Mouse (Mus musculus) CH12.LX (cell line): ENCODE data around the gene Pip5k1b. TPM values are rescaled to one million over a fixed set of nuclear protein-coding genes. Genes with fewer than 3 reads are reported as not detected.
A peak's percentile ranks its signal among the peaks of the same experiment; 100 is the strongest.

Source experiments
- DNase-seq: peaks from one replicate; pipeline ENCODE4 v3.0.0-alpha.2; 2013; ENCODE audit errors: extremely low read depth
- H3K27ac ChIP-seq: 2 replicates; pipeline ENCODE4 v1.5.1; 2012; ENCODE audit warnings: low read depth, mild to moderate bottlenecking, control low read depth, moderate library complexity; ENCODE audit not compliant: insufficient read depth
- H3K27me3 ChIP-seq: replicated peaks from 2 replicates; pipeline ENCODE3; 2012; ENCODE audit warnings: inconsistent platforms
- H3K36me3 ChIP-seq, 2 experiments: replicated peaks in 1 of 2; 2 replicates each; pipeline versions ENCODE3 to v1.6.1; 2012; ENCODE audit warnings: inconsistent platforms in 1 of 2, low read length in 1 of 2, mild to moderate bottlenecking in 1 of 2, mixed read lengths in 1 of 2, moderate library complexity in 1 of 2; ENCODE audit not compliant: control insufficient read depth in 1 of 2, insufficient read depth in 1 of 2
- H3K4me1 ChIP-seq, 2 experiments: 2 replicates each; pipeline ENCODE4 v1.6.1; 2012; ENCODE audit warnings: inconsistent platforms in 1 of 2, moderate library complexity in 1 of 2; ENCODE audit not compliant: insufficient read depth in 2 of 2, control insufficient read depth in 1 of 2
- H3K4me2 ChIP-seq: 2 replicates; pipeline ENCODE4 v1.6.1; 2012; ENCODE audit warnings: low read depth, mild to moderate bottlenecking, control low read depth; ENCODE audit not compliant: poor library complexity, insufficient read depth, severe bottlenecking
- H3K4me3 ChIP-seq, 3 experiments: fragments of 150-350 bp in 1 of 3; sonication (generic) in 1 of 3; replicated peaks in 1 of 3; 2 replicates each; pipeline versions ENCODE3 to v1.5.1; 2011 to 2012; ENCODE audit warnings: low read depth in 2 of 3, low read length in 2 of 3, mild to moderate bottlenecking in 2 of 3, moderate library complexity in 2 of 3, control low read depth in 1 of 3, improper control_type of control experiment in 1 of 3, inconsistent platforms in 1 of 3, mixed read lengths in 1 of 3; ENCODE audit not compliant: poor library complexity in 1 of 3
- H3K79me2 ChIP-seq: replicated peaks from 2 replicates; pipeline ENCODE4 v1.6.1; 2012; ENCODE audit warnings: mild to moderate bottlenecking, moderate library complexity; ENCODE audit not compliant: control insufficient read depth, poor library complexity, insufficient read depth, severe bottlenecking; ENCODE audit errors: extremely low read depth
- H3K9ac ChIP-seq: 2 replicates; pipeline ENCODE4 v1.6.1; 2012; ENCODE audit warnings: low read depth, mild to moderate bottlenecking, control low read depth, moderate library complexity; ENCODE audit not compliant: insufficient read depth
- H3K9me3 ChIP-seq: replicated peaks from 2 replicates; pipeline ENCODE3; 2012; ENCODE audit warnings: low read length, inconsistent platforms, mixed read lengths
- CTCF ChIP-seq, 2 experiments: IDR thresholded peaks in 1 of 2; conservative IDR thresholded peaks in 1 of 2; 2 replicates each; pipeline ENCODE4 v1.5.1; 2011 to 2012; ENCODE audit warnings: low read depth in 2 of 2, low read length in 2 of 2, improper control_type of control experiment in 1 of 2, inconsistent platforms in 1 of 2, mild to moderate bottlenecking in 1 of 2, moderate library complexity in 1 of 2
- E2F4 ChIP-seq: IDR thresholded peaks from 2 replicates; pipeline ENCODE4 v1.6.1; 2011; ENCODE audit warnings: low read depth, low read length, improper control_type of control experiment; ENCODE audit not compliant: insufficient replicate concordance
- ELF1 ChIP-seq: IDR thresholded peaks from 2 replicates; pipeline ENCODE4 v1.6.1; 2014; ENCODE audit warnings: low read depth, mild to moderate bottlenecking, inconsistent platforms, low read length, improper control_type of control experiment
- EP300 ChIP-seq: IDR thresholded peaks from 2 replicates; pipeline ENCODE4 v1.6.1; 2011; ENCODE audit warnings: low read length, improper control_type of control experiment
- GABPA ChIP-seq: IDR thresholded peaks from 2 replicates; pipeline ENCODE4 v1.6.1; 2012; ENCODE audit warnings: low read depth, low read length, improper control_type of control experiment, inconsistent platforms; ENCODE audit not compliant: insufficient replicate concordance
- HCFC1 ChIP-seq: IDR thresholded peaks from 2 replicates; pipeline ENCODE4 v1.6.1; 2012; ENCODE audit warnings: low read depth, mild to moderate bottlenecking, inconsistent platforms, low read length, improper control_type of control experiment
- IRF4 ChIP-seq: IDR thresholded peaks from 2 replicates; pipeline ENCODE4 v1.6.1; 2014; ENCODE audit warnings: low read depth, mild to moderate bottlenecking, inconsistent platforms, low read length, improper control_type of control experiment
- KAT2A ChIP-seq: IDR thresholded peaks from 2 replicates; pipeline ENCODE4 v1.6.1; 2012; ENCODE audit warnings: low read length, improper control_type of control experiment, inconsistent platforms; ENCODE audit not compliant: insufficient replicate concordance
- MXI1 ChIP-seq: IDR thresholded peaks from 2 replicates; pipeline ENCODE4 v1.6.1; 2011; ENCODE audit warnings: mild to moderate bottlenecking, low read depth, low read length, improper control_type of control experiment
- MYC ChIP-seq: IDR thresholded peaks from 2 replicates; pipeline ENCODE4 v1.6.1; 2011; ENCODE audit warnings: low read depth, mild to moderate bottlenecking, improper control_type of control experiment, low read length
- NELFE ChIP-seq: IDR thresholded peaks from 2 replicates; pipeline ENCODE4 v1.6.1; 2011; ENCODE audit warnings: low read depth, low read length, improper control_type of control experiment
- NRF1 ChIP-seq: IDR thresholded peaks from 2 replicates; pipeline ENCODE4 v1.6.1; 2014; ENCODE audit warnings: low read depth, mild to moderate bottlenecking, inconsistent platforms, low read length, improper control_type of control experiment, moderate library complexity
- PAX5 ChIP-seq: IDR thresholded peaks from 2 replicates; pipeline ENCODE4 v1.6.1; 2012; ENCODE audit warnings: low read length, inconsistent platforms, mixed read lengths
- POLR2A ChIP-seq: IDR thresholded peaks from 2 replicates; pipeline ENCODE4 v1.6.1; 2011; ENCODE audit warnings: low read depth, mild to moderate bottlenecking, improper control_type of control experiment, low read length
- RAD21 ChIP-seq: IDR thresholded peaks from 2 replicates; pipeline ENCODE4 v1.6.1; 2011; ENCODE audit warnings: low read depth, mild to moderate bottlenecking, low read length, improper control_type of control experiment, moderate library complexity
- SIN3A ChIP-seq: IDR thresholded peaks from 2 replicates; pipeline ENCODE4 v1.6.1; 2012; ENCODE audit warnings: low read length, improper control_type of control experiment, inconsistent platforms
- TBP ChIP-seq: conservative IDR thresholded peaks from 2 replicates; pipeline ENCODE4 v1.6.1; 2011; ENCODE audit warnings: low read depth, low read length, improper control_type of control experiment
- USF2 ChIP-seq: conservative IDR thresholded peaks from 2 replicates; pipeline ENCODE4 v1.6.1; 2011; ENCODE audit warnings: low read depth, low read length, improper control_type of control experiment
- dilution Hi-C: fragments of 300-500 bp; cut with MboI; formaldehyde crosslinking; loops from 2 replicates; pipeline ENCODE4 v1.14.3; 2020; ENCODE audit warnings: low sequenced_read_pairs; ENCODE audit not compliant: extremely low pct_unique_long_range_greater_than_20kb, extremely low pct_ligation_motif_present
- in situ Hi-C: fragments of 300-500 bp; cut with MboI; formaldehyde crosslinking; loops from 3 replicates; pipeline ENCODE4 v1.14.3; 2019; ENCODE audit warnings: low sequenced_read_pairs, low pct_ligation_motif_present, low pct_unique_long_range_greater_than_20kb, mixed read lengths
- polyA plus RNA-seq: library from polyadenylated mRNA; unstranded; fragments of >175 nt; gene quantifications from 2 replicates; pipeline ENCODE4 v1.2.1, GENCODE M21; 2012; ENCODE audit warnings: low read depth; ENCODE audit not compliant: insufficient read length
- total RNA-seq, 2 experiments: library from RNA; depleted of rRNA; stranded (reverse); fragments of 300-350 nt in 1 of 2; fragments of >200 nt in 1 of 2; gene quantifications; 2 replicates each; pipeline ENCODE4 v1.2.3; 2012 to 2014

Pip5k1b gene
- total RNA-seq (2012; rRNA removed) (0.92 and 1.7 TPM in 2 replicates), total RNA-seq (2014; rRNA removed) (1.9 and 2.0 TPM in 2 replicates), polyA plus RNA-seq (2.9 and 3.7 TPM in 2 replicates)

- Histone ChIP-seq H3K27ac (no peak within 1 kb of the TSS), H3K4me1 (peaks cover 3 to 13% of the 10 kb centered on the region in 2 experiments; a peak in 2 of 4 replicates), H3K4me3 (peak within 1 kb of the TSS; percentile 38 to 90 (median 75)), H3K79me2 (no peaks in the 10 kb centered on the region), H3K9ac (peak within 1 kb of the TSS; percentile 27), H3K4me2 (peak within 1 kb of the TSS; percentile 95), H3K27me3 (peaks cover 39% of the 10 kb centered on the region), H3K9me3 (peaks cover under 1% of the 10 kb centered on the region), H3K36me3 (no peaks in the 10 kb centered on the region)
- dilution Hi-C loops (no loop called here), in situ Hi-C loops (no loop called here)
- TF ChIP-seq E2F4 (no peak), SIN3A (no peak), MYC (no peak), USF2 (no peak), GABPA (no peak), NRF1 (peak; percentile 39), HCFC1 (no peak), CTCF (conservative IDR thresholded peaks at IDR 0.05 in 1 of 2, IDR thresholded peaks at IDR 0.05 in 1 of 2; ENCODE audit: low read depth in 2 of 2, low read length in 2 of 2) (peak in 1 of 2 experiments; percentile 43; a peak in 2 of 4 replicates), NELFE (no peak), PAX5 (no peak), TBP (no peak), MXI1 (no peak), POLR2A (no peak), RAD21 (peak; percentile 25), EP300 (no peak), ELF1 (no peak), KAT2A (no peak), IRF4 (no peak)
- DNase-seq: peak; percentile 37
Measured at GRCm38 (mm10) chr19:24555466-24555903, at the start of gene Pip5k1b. Pip5k1b (minus strand) TSS chr19:24555872.

- Histone ChIP-seq H3K36me3 (no peaks in the 10 kb centered on the region), H3K4me3 (no peak overlapping the region), H3K9me3 (peaks cover 21% of the 10 kb centered on the region), H3K27ac (no peak overlapping the region), H3K27me3 (no peaks in the 10 kb centered on the region), H3K9ac (no peak overlapping the region), H3K4me1 (no peaks in the 10 kb centered on the region), H3K79me2 (no peaks in the 10 kb centered on the region), H3K4me2 (no peak overlapping the region)
- DNase-seq: no peak
- dilution Hi-C loops: no loop called here
- TF ChIP-seq NELFE: no peak
- TF ChIP-seq CTCF (conservative IDR thresholded peaks at IDR 0.05 in 1 of 2, IDR thresholded peaks at IDR 0.05 in 1 of 2; ENCODE audit: low read depth in 2 of 2, low read length in 2 of 2): 0 out of 4 replicates have a peak, but pooled peaks of 1 of the 2 experiments have one; percentile 4
- TF ChIP-seq NRF1: no peak
- TF ChIP-seq MXI1: no peak
- in situ Hi-C loops: no loop called here
Measured at GRCm38 (mm10) chr19:24604105-24604504, 48.4 kb upstream of the Pip5k1b start.
